Mouse (Mus musculus) liver, embryonic 13.5 days (tissue): ENCODE results near the gene Cav3. TPM values are rescaled to one million over a fixed set of nuclear protein-coding genes. Genes with fewer than 3 reads are reported as not detected.

Source experiments
- ATAC-seq: fragments of 200-750 bp; cut with Nextera tagmentation; 2 replicates; pipeline ENCODE4 v1.8.0; 2017; ENCODE audit warnings: low read depth, mild to moderate bottlenecking, moderate number of reproducible peaks, moderate library complexity
- DNase-seq: peaks from one replicate; pipeline ENCODE4 v3.0.0; 2022
- H3K27ac ChIP-seq: fragments of 300-500 bp; sonication (generic); 2 replicates; pipeline ENCODE4 v1.5.1; 2015; ENCODE audit warnings: moderate library complexity, mild to moderate bottlenecking, inconsistent platforms
- H3K27me3 ChIP-seq: fragments of 300-500 bp; sonication (generic); 2 replicates; pipeline ENCODE4 v1.6.1; 2015; ENCODE audit warnings: mild to moderate bottlenecking, inconsistent platforms
- H3K36me3 ChIP-seq: fragments of 300-500 bp; sonication (generic); 2 replicates; pipeline ENCODE4 v1.6.1; 2015; ENCODE audit warnings: mild to moderate bottlenecking, inconsistent platforms
- H3K4me1 ChIP-seq: fragments of 300-500 bp; sonication (generic); replicated peaks from 2 replicates; pipeline ENCODE4 v1.6.1; 2015; ENCODE audit warnings: inconsistent platforms
- H3K4me2 ChIP-seq: fragments of 300-500 bp; sonication (generic); 2 replicates; pipeline ENCODE4 v1.6.1; 2015; ENCODE audit warnings: inconsistent platforms, mild to moderate bottlenecking, moderate library complexity
- H3K4me3 ChIP-seq: fragments of 300-500 bp; sonication (generic); replicated peaks from 2 replicates; pipeline ENCODE4 v1.5.1; 2015; ENCODE audit warnings: mild to moderate bottlenecking, inconsistent platforms
- H3K9ac ChIP-seq: fragments of 300-500 bp; sonication (generic); 2 replicates; pipeline ENCODE4 v1.6.1; 2015; ENCODE audit warnings: mild to moderate bottlenecking, inconsistent platforms
- H3K9me3 ChIP-seq: fragments of 300-500 bp; sonication (generic); replicated peaks from 2 replicates; pipeline ENCODE4 v1.6.1; 2016; ENCODE audit warnings: inconsistent platforms
- WGBS: fragments of 180-500 bp; shearing (Covaris S2); methylation state at CpG from one replicate; pipeline ENCODE4 v1.1.7; 2015; ENCODE audit not compliant: insufficient replicate concordance; 5-methylcytosine and 5-hydroxymethylcytosine counted together
- polyA plus RNA-seq: library from polyadenylated mRNA; unstranded; fragments of >200 nt; fragmentation: Nextera tagmentation; extraction: Ambion mirVana; gene quantifications from 2 replicates; pipeline ENCODE4 v1.2.1, GENCODE M21; 2015

The Cav3 gene
- polyA plus RNA-seq, 1 experiment from 2014 or later = 0.36 TPM

- no peak for DNase-seq
- Histone ChIP-seq H3K9ac (no peak overlapping the region), H3K4me1 (no peaks in the 10 kb centered on the region), H3K27ac (no peak overlapping the region), H3K4me2 (no peak overlapping the region), H3K9me3 (no peaks in the 10 kb centered on the region), H3K27me3 (peaks cover 2% of the 10 kb centered on the region; the same call in 1 of the 2 replicates), H3K36me3 (no peaks in the 10 kb centered on the region), H3K4me3 (no peak overlapping the region)
- WGBS = 56% methylated on average over 8 of the region's 8 CpGs
- no peak for ATAC-seq
These were observed 37.2 kb downstream of the Cav3 start for GRCm38 (mm10) chr6:112496291-112497060.

- ATAC-seq = no peak
- no peaks in the 10 kb centered on the region for H3K27me3 ChIP-seq
- H3K9ac ChIP-seq = no peak overlapping the region
- DNase-seq = no peak
- no peaks in the 10 kb centered on the region for H3K9me3 ChIP-seq
- no peak overlapping the region for H3K27ac ChIP-seq
- 25% methylated on average over 2 of the region's 2 CpGs for WGBS
- no peak overlapping the region for H3K4me3 ChIP-seq
- H3K4me2 ChIP-seq = no peak overlapping the region
- no peaks in the 10 kb centered on the region for H3K36me3 ChIP-seq
- no peaks in the 10 kb centered on the region for H3K4me1 ChIP-seq
These were observed 38.2 kb downstream of the Cav3 start for GRCm38 (mm10) chr6:112497456-112497855.

DNA sequence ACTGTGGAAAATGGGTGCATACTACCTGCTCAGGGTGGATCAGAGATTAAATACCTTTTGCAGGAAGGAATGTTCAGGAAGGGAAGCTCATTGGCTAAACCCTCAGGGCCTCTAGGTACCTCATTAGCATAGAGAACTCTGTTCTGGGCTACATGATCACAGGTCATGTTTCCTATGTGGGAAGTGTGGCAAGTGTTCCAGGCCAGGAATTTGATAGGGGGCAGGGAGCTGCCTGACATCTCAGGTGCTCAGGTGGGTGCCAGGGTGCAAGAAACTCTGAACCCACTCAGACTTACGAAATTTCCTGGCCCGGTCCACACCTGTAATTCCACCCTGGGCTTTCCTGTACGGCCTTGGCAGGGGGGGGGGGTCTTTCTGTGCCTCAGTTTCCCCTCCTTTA lies 39.4 kb downstream of the Cav3 start:
- 59% methylated on average over 3 of the region's 3 CpGs for WGBS
- Histone ChIP-seq H3K27ac (no peak overlapping the region), H3K4me1 (no peaks in the 10 kb centered on the region), H3K9ac (no peak overlapping the region), H3K4me3 (no peak overlapping the region), H3K27me3 (no peaks in the 10 kb centered on the region), H3K9me3 (no peaks in the 10 kb centered on the region), H3K4me2 (no peak overlapping the region), H3K36me3 (no peaks in the 10 kb centered on the region)
- no peak for DNase-seq
- no peak for ATAC-seq

GRCm38 (mm10) chr6:112499456-112499855 lies 40.2 kb downstream of the Cav3 start:
- H3K27me3 ChIP-seq = no peaks in the 10 kb centered on the region
- ATAC-seq = no peak
- H3K9me3 ChIP-seq = no peaks in the 10 kb centered on the region
- WGBS = 54% methylated on average over 2 of the region's 2 CpGs
- DNase-seq = no peak
- no peaks in the 10 kb centered on the region for H3K36me3 ChIP-seq
- no peak overlapping the region for H3K9ac ChIP-seq
- no peak overlapping the region for H3K4me2 ChIP-seq
- no peak overlapping the region for H3K4me3 ChIP-seq
- no peaks in the 10 kb centered on the region for H3K4me1 ChIP-seq
- H3K27ac ChIP-seq = no peak overlapping the region

DNA sequence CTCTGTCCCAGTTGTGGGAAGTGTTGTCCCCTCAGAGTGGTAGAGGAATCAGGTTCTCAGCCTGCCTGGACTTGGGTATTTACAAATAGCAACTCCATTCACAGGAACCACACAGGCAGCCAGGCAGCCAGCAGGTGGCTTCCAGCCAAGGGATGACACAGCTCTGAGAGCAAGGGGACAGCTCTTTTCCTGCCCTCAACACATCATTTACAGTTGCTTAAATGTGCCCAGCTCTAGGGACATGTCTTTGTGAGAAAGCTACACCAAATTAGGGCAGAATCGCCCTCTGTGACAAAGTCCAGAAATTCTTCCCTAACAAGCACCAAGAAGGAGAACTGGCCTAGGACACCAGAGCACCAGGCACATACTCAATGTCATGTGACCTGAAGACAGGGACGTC lies 41.9 kb downstream of the Cav3 start:
- Histone ChIP-seq H3K27ac (no peak overlapping the region), H3K36me3 (no peaks in the 10 kb centered on the region), H3K27me3 (no peaks in the 10 kb centered on the region), H3K4me1 (no peaks in the 10 kb centered on the region), H3K4me3 (no peak overlapping the region), H3K9me3 (no peaks in the 10 kb centered on the region), H3K4me2 (no peak overlapping the region), H3K9ac (no peak overlapping the region)
- DNase-seq (no peak), ATAC-seq (no peak)
- 37% methylated on average over 2 of the region's 2 CpGs for WGBS

DNA sequence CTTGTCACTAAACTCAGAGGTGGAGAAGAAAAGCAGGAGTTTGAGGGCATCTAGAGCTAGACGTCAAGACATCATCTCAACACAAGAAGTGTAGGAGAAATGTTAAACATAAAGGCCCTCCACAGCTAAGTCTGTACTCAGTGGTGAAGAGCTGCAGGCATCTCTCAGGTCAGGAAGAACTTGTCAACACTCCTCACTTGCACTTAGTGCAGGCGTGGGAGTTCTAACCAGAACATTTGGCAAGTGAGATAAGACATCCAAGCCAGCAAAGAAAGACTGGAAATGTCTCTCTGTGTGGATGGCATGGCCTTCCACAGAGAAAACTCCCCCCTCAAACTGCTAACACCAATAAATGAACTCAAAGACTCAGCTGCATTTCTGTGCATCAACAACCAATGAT lies 48.3 kb downstream of the Cav3 start:
- H3K9ac ChIP-seq = no peak overlapping the region
- ATAC-seq (no peak), DNase-seq (no peak)
- no peak overlapping the region for H3K27ac ChIP-seq
- H3K4me1 ChIP-seq = no peaks in the 10 kb centered on the region
- 18% methylated on average over 2 of the region's 2 CpGs for WGBS
- no peaks in the 10 kb centered on the region for H3K27me3 ChIP-seq
- H3K4me3 ChIP-seq = no peak overlapping the region
- no peaks in the 10 kb centered on the region for H3K36me3 ChIP-seq
- no peak overlapping the region for H3K4me2 ChIP-seq
- no peaks in the 10 kb centered on the region for H3K9me3 ChIP-seq

DNA sequence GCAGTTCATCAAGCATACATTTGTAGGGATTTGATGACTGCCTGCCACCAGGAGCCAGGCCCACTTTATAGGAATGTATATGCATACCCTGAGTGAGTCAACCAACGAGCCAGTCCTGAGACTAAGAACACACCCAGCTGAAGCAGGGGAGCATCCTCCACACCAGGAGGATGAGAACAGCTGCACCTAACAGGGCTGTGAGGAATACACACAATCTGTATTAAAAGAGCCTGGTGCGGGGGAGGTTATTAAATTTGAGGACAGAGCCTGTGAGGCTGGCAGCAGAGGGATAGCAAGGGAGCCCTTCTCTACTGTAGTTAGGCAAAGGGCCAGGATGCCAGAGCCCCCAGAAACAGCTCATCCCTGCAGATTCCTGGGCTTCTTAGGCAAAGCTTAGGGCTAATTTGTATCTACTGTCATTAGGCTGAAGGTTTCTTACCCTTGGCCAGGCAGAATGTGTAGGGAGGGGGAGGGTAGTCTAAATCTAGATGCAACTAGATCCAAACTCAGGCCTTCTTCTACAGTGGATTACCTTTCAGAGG lies 50.4 kb downstream of the Cav3 start:
- Histone ChIP-seq H3K27ac (no peak overlapping the region), H3K36me3 (no peaks in the 10 kb centered on the region), H3K27me3 (no peaks in the 10 kb centered on the region), H3K9me3 (no peaks in the 10 kb centered on the region), H3K4me2 (no peak overlapping the region), H3K9ac (no peak overlapping the region), H3K4me3 (no peak overlapping the region), H3K4me1 (no peaks in the 10 kb centered on the region)
- WGBS = 56% methylated on average over 2 of the region's 2 CpGs
- no peak for ATAC-seq
- DNase-seq = no peak

- no peak overlapping the region for H3K27ac ChIP-seq
- H3K4me3 ChIP-seq = no peak overlapping the region
- H3K36me3 ChIP-seq = no peaks in the 10 kb centered on the region
- H3K27me3 ChIP-seq = no peaks in the 10 kb centered on the region
- ATAC-seq (no peak), DNase-seq (no peak)
- H3K9ac ChIP-seq = no peak overlapping the region
- H3K4me1 ChIP-seq = no peaks in the 10 kb centered on the region
- H3K4me2 ChIP-seq = no peak overlapping the region
- WGBS = 43% methylated on average over 4 of the region's 4 CpGs
- no peaks in the 10 kb centered on the region for H3K9me3 ChIP-seq
These were observed 51.0 kb downstream of the Cav3 start for GRCm38 (mm10) chr6:112510346-112510745.

- no peaks in the 10 kb centered on the region for H3K9me3 ChIP-seq
- ATAC-seq = no peak
These were observed 55.3 kb downstream of the Cav3 start for GRCm38 (mm10) chr6:112514591-112514990.

GRCm38 (mm10) chr6:112516496-112516895 lies 57.2 kb downstream of the Cav3 start:
- Histone ChIP-seq H3K27ac (no peak overlapping the region), H3K4me2 (no peak overlapping the region), H3K27me3 (no peaks in the 10 kb centered on the region), H3K9ac (no peak overlapping the region), H3K36me3 (no peaks in the 10 kb centered on the region), H3K9me3 (no peaks in the 10 kb centered on the region), H3K4me1 (no peaks in the 10 kb centered on the region), H3K4me3 (no peak overlapping the region)
- ATAC-seq (no peak), DNase-seq (no peak)
- WGBS = 42% methylated on average over 1 of the region's 1 CpGs

More at GRCm38 (mm10) chr6:112514591-112514990, 55.3 kb downstream of the Cav3 start:
- DNase-seq = no peak
- WGBS = 72% methylated on average over 6 of the region's 6 CpGs
- H3K27ac ChIP-seq = no peak overlapping the region
- H3K9ac ChIP-seq = no peak overlapping the region
- H3K4me3 ChIP-seq = no peak overlapping the region
- no peaks in the 10 kb centered on the region for H3K4me1 ChIP-seq
- no peaks in the 10 kb centered on the region for H3K27me3 ChIP-seq
- H3K4me2 ChIP-seq = no peak overlapping the region
- no peaks in the 10 kb centered on the region for H3K36me3 ChIP-seq

DNA sequence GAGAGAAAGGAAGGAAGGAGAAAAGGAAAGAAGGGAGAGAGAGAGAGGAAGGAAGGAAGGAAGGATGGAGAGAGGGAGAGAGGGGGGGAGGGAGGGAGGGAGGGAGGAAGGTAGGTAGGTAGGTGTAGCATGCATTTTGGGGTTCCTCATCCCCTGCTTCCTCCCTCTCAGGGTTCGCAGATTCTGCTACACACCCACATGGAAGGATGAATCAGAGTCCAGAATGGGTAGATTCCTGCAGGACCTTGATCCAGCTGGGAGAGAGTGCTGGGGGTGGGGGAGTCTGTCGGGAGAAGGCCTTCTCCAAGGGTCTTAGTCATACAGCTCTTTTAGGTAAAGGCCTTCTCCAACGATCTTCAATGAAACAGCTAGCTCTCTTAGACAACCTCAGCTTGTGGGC lies 58.3 kb downstream of the Cav3 start:
- DNase-seq (no peak), ATAC-seq (no peak)
- Histone ChIP-seq H3K27ac (no peak overlapping the region), H3K4me1 (no peaks in the 10 kb centered on the region), H3K4me2 (no peak overlapping the region), H3K9ac (no peak overlapping the region), H3K27me3 (no peaks in the 10 kb centered on the region), H3K36me3 (no peaks in the 10 kb centered on the region), H3K4me3 (no peak overlapping the region), H3K9me3 (no peaks in the 10 kb centered on the region)
- WGBS = 53% methylated on average over 3 of the region's 3 CpGs

- H3K27me3 ChIP-seq = no peaks in the 10 kb centered on the region
- no peaks in the 10 kb centered on the region for H3K4me1 ChIP-seq
- DNase-seq (no peak), ATAC-seq (no peak)
- H3K9ac ChIP-seq = no peak overlapping the region
- no peak overlapping the region for H3K27ac ChIP-seq
- WGBS = 23% methylated on average over 3 of the region's 3 CpGs
- no peaks in the 10 kb centered on the region for H3K9me3 ChIP-seq
- H3K4me3 ChIP-seq = no peak overlapping the region
- no peak overlapping the region for H3K4me2 ChIP-seq
- no peaks in the 10 kb centered on the region for H3K36me3 ChIP-seq
These were observed 58.7 kb downstream of the Cav3 start for GRCm38 (mm10) chr6:112517991-112518390.
